Mouse (Mus musculus) E14TG2a.4 (cell line): ENCODE results near the gene Gm20696.

Experiments
- H3K27me3 ChIP-seq: 2 replicates; pipeline ENCODE4 v1.6.1; 2014; ENCODE audit warnings: low read length, control low read depth; ENCODE audit not compliant: insufficient read depth
- H3K36me3 ChIP-seq: 2 replicates; pipeline ENCODE4 v1.6.1; 2014; ENCODE audit warnings: low read length, control low read depth; ENCODE audit not compliant: insufficient read depth
- H3K4me1 ChIP-seq: replicated peaks from 2 replicates; pipeline ENCODE4 v1.6.1; 2014; ENCODE audit warnings: low read depth, low read length, control low read depth
- H3K4me3 ChIP-seq: replicated peaks from 2 replicates; pipeline ENCODE4 v1.5.1; 2014; ENCODE audit warnings: mild to moderate bottlenecking, low read length
- H3K9me3 ChIP-seq: 2 replicates; pipeline ENCODE4 v1.6.1; 2014; ENCODE audit warnings: low read length, control low read depth
- CTCF ChIP-seq: conservative IDR thresholded peaks from 2 replicates; pipeline ENCODE4 v1.5.1; 2014; ENCODE audit warnings: low read length
- NANOG ChIP-seq: IDR thresholded peaks from 2 replicates; pipeline ENCODE4 v1.6.1; 2014; ENCODE audit warnings: borderline replicate concordance, low read length, mixed read lengths
- POU5F1 ChIP-seq: IDR thresholded peaks from 2 replicates; pipeline ENCODE4 v1.6.1; 2014; ENCODE audit warnings: low read length, borderline replicate concordance

Gm20696 gene

GRCm38 (mm10) chr6:99546416-99546815, 120.2 kb downstream of the Gm20696 start:
- no peaks in the 10 kb centered on the region for H3K27me3 ChIP-seq
- peaks cover 27% of the 10 kb centered on the region for H3K4me1 ChIP-seq
- no peak overlapping the region for H3K4me3 ChIP-seq
- H3K9me3 ChIP-seq: peaks cover 6% of the 10 kb centered on the region; the same call in 1 of the 2 replicates
- H3K36me3 ChIP-seq: no peaks in the 10 kb centered on the region
- TF ChIP-seq POU5F1 (no peak), NANOG (no peak), CTCF (no peak)

DNA sequence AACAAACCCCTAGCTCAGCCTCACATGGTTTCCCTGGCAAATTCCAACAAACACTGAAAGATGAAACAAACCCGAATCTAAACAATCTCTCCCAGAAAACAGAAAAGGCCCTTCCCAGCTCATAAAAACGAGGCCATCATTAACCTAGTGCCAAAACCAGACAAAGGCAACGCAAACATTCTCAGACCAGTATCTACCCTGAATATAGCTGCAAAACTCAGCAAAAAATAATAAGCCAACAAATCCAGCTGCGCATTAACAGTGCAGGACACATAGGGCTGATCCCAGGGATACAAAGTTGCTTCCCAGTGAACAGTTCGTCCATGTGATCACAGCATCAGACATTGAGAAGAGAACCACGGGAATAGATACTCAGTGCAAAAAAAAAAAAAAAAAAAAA, 121.2 kb downstream of the Gm20696 start:
- Histone ChIP-seq H3K4me1 (peaks cover 34% of the 10 kb centered on the region), H3K4me3 (no peak overlapping the region), H3K36me3 (no peaks in the 10 kb centered on the region), H3K27me3 (no peaks in the 10 kb centered on the region), H3K9me3 (peaks cover 6% of the 10 kb centered on the region; the same call in 1 of the 2 replicates)
- TF ChIP-seq NANOG (no peak), POU5F1 (no peak), CTCF (no peak)

DNA sequence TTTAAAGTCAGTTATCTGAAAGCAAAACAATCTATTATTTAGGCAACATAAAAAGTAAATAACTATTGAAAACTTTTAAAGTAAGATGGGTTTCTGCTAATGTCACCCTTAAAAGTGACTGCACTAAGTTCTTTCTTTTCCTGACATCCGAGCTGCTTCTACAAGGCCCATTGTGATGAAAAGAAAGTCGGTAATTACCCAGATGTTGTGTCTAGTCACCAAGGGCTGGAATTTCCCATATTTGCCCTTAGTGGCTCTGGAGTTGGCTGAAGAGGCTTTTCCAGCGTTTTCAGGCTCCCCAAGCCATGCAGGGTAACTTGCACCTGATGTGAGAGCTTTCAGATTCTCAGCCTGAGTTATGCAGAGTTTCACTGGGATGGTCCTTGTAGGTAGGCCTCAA, 125.5 kb downstream of the Gm20696 start:
- peaks cover 31% of the 10 kb centered on the region for H3K4me1 ChIP-seq
- no peak overlapping the region for H3K4me3 ChIP-seq
- no peaks in the 10 kb centered on the region for H3K9me3 ChIP-seq
- no peaks in the 10 kb centered on the region for H3K27me3 ChIP-seq
- TF ChIP-seq NANOG (no peak; the same call in 1 of the 2 replicates), CTCF (no peak), POU5F1 (no peak)
- H3K36me3 ChIP-seq: no peaks in the 10 kb centered on the region

DNA sequence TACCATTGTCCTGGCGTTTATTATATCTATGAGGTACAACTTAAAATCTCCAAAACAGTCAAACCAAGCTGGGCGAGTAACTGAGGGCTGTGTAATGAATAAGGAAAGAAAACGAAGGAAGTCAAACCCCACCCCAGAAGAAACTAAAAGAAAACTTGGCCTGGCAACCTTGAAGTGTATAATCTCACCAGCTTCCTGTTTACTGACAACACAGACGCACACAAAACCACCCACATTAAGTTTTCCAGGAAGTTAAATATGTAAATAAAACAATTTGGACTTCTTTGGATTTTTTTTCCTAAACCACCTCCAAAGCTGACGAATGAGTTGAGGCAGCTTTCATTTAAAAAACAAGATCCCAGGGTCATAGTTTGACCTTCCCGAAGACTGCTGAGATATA, 125.9 kb downstream of the Gm20696 start:
- Histone ChIP-seq H3K4me3 (no peak overlapping the region), H3K27me3 (no peaks in the 10 kb centered on the region), H3K36me3 (no peaks in the 10 kb centered on the region), H3K4me1 (peaks cover 31% of the 10 kb centered on the region), H3K9me3 (no peaks in the 10 kb centered on the region)
- no peak for TF ChIP-seq NANOG
- no peak for TF ChIP-seq POU5F1
- TF ChIP-seq CTCF: no peak

GRCm38 (mm10) chr6:99540146-99540545, 126.5 kb downstream of the Gm20696 start:
- Histone ChIP-seq H3K27me3 (no peaks in the 10 kb centered on the region), H3K4me1 (peaks cover 31% of the 10 kb centered on the region), H3K36me3 (no peaks in the 10 kb centered on the region), H3K9me3 (no peaks in the 10 kb centered on the region), H3K4me3 (no peak overlapping the region)
- no peak for TF ChIP-seq CTCF
- TF ChIP-seq POU5F1: no peak
- no peak for TF ChIP-seq NANOG

GRCm38 (mm10) chr6:99538194-99538941, 128.2 kb downstream of the Gm20696 start:
- H3K4me1 ChIP-seq: peaks cover 31% of the 10 kb centered on the region
- H3K9me3 ChIP-seq: no peaks in the 10 kb centered on the region
- TF ChIP-seq POU5F1 (no peak), NANOG (no peak), CTCF (no peak)
- no peaks in the 10 kb centered on the region for H3K36me3 ChIP-seq
- peaks cover 6% of the 10 kb centered on the region; the same call in 1 of the 2 replicates for H3K27me3 ChIP-seq
- no peak overlapping the region for H3K4me3 ChIP-seq

DNA sequence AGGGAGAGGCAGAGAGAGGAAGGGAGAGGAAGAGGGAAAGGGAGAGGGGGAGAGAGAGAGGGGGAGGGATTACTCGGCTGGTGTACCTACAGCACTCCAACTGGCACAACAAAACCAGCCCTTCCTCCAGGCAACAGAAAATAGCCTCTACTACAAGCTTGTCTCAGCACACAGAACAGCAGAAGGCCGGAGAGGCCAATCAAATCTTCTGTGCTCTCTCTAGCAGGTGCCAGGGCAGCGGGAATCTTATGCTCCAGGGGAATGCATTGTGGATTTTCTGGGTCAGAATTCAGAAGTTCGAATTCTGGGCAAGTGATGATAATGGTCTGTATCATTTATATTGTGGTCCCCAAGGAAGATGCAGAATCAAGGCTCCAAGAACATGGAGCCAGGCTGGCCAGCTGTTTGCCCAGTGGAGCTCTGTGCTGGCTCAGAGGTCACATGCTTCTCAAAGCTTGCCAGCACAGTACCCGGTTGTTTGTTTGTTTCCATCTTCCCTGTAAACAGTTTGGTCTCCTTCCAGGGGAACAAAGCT, 132.3 kb downstream of the Gm20696 start:
- H3K9me3 ChIP-seq: no peaks in the 10 kb centered on the region
- H3K4me3 ChIP-seq: no peak overlapping the region
- TF ChIP-seq CTCF (no peak), NANOG (no peak), POU5F1 (no peak)
- no peaks in the 10 kb centered on the region for H3K4me1 ChIP-seq
- peaks cover 6% of the 10 kb centered on the region; the same call in 1 of the 2 replicates for H3K27me3 ChIP-seq
- H3K36me3 ChIP-seq: no peaks in the 10 kb centered on the region

- peaks cover 6% of the 10 kb centered on the region; the same call in 1 of the 2 replicates for H3K27me3 ChIP-seq
- H3K4me3 ChIP-seq: no peak overlapping the region
- H3K4me1 ChIP-seq: no peaks in the 10 kb centered on the region; the same call in 1 of the 2 replicates
- TF ChIP-seq CTCF: no peak
- no peak for TF ChIP-seq NANOG
- TF ChIP-seq POU5F1: no peak
- H3K9me3 ChIP-seq: peaks cover 1% of the 10 kb centered on the region; the same call in 1 of the 2 replicates
- H3K36me3 ChIP-seq: no peaks in the 10 kb centered on the region
These were observed 134.1 kb downstream of the Gm20696 start for GRCm38 (mm10) chr6:99532458-99532857.
